Mouse (Mus musculus): ENCODE data around the gene Chd1l. TPM values are rescaled to one million over a fixed set of nuclear protein-coding genes. Genes with fewer than 3 reads are reported as not detected.
A peak's percentile ranks its signal among the peaks of the same experiment; 100 is the strongest.

Chd1l gene
- 24.7 and 27.0 TPM in 2 replicates for polyA plus RNA-seq (2016; fragmentation: Nextera tagmentation; extraction: Ambion mirVana)

- Histone ChIP-seq H3K9me3 (no peaks in the 10 kb centered on the region), H3K4me1 (peaks cover 21% of the 10 kb centered on the region), H3K27me3 (ENCODE audit: poor library complexity, severe bottlenecking) (peaks cover 6% of the 10 kb centered on the region; the same call in 1 of the 2 replicates), H3K4me3 (peak within 1 kb of the TSS; percentile 85), H3K27ac (peak within 1 kb of the TSS; percentile 100), H3K36me3 (replicated peaks) (no peaks in the 10 kb centered on the region)
- WGBS: under 1% methylated on average over 44 of the region's 56 CpGs
- DNase-seq (ENCODE audit: extremely low spot score, low spot score): peak; percentile 91
Observed at GRCm38 (mm10) chr3:97609845-97610410, at the start of gene Chd1l. Gene Chd1l, minus strand, starts transcription at chr3:97610203.

GRCm38 (mm10) chr3:97659746-97660145 lies 49.7 kb upstream of the Chd1l start:
- WGBS: 90% methylated on average over 7 of the region's 7 CpGs
- Histone ChIP-seq H3K9me3 (no peaks in the 10 kb centered on the region), H3K4me1 (peaks cover 17% of the 10 kb centered on the region), H3K27me3 (ENCODE audit: poor library complexity, severe bottlenecking) (no peaks in the 10 kb centered on the region), H3K4me3 (0 out of 2 replicates have a peak overlapping the region, but pooled peaks have one; percentile 80), H3K27ac (no peak overlapping the region), H3K36me3 (replicated peaks) (peaks cover 27% of the 10 kb centered on the region)
- DNase-seq (ENCODE audit: extremely low spot score, low spot score): no peak

- Histone ChIP-seq H3K4me3 (peak overlapping the region; percentile 80), H3K4me1 (peaks cover 17% of the 10 kb centered on the region), H3K27me3 (ENCODE audit: poor library complexity, severe bottlenecking) (no peaks in the 10 kb centered on the region), H3K36me3 (replicated peaks) (peaks cover 16% of the 10 kb centered on the region), H3K27ac (peak overlapping the region; percentile 86), H3K9me3 (no peaks in the 10 kb centered on the region)
- WGBS: 1% methylated on average over 50 of the region's 50 CpGs
- DNase-seq (ENCODE audit: extremely low spot score, low spot score): peak; percentile 16
Observed at GRCm38 (mm10) chr3:97658426-97659193, 48.6 kb upstream of the Chd1l start.

- peak within 1 kb of the TSS; percentile 86 for H3K27ac ChIP-seq
- H3K4me1 ChIP-seq: peaks cover 17% of the 10 kb centered on the region
- H3K4me3 ChIP-seq: peak within 1 kb of the TSS; percentile 80
- peaks cover 8% of the 10 kb centered on the region for H3K36me3 ChIP-seq (replicated peaks)
- H3K27me3 ChIP-seq (ENCODE audit: poor library complexity, severe bottlenecking): no peaks in the 10 kb centered on the region
- H3K9me3 ChIP-seq: no peaks in the 10 kb centered on the region
- peak; percentile 100 for DNase-seq (ENCODE audit: extremely low spot score, low spot score)
- 3% methylated on average over 51 of the region's 51 CpGs for WGBS
Observed at GRCm38 (mm10) chr3:97657655-97658411, 47.8 kb upstream of the Chd1l start, which contains the start of gene Prkab2. Gene Prkab2, plus strand, starts transcription at chr3:97658193.

- Histone ChIP-seq H3K4me1 (peaks cover 20% of the 10 kb centered on the region), H3K36me3 (replicated peaks) (no peaks in the 10 kb centered on the region), H3K9me3 (no peaks in the 10 kb centered on the region), H3K27me3 (ENCODE audit: poor library complexity, severe bottlenecking) (no peaks in the 10 kb centered on the region), H3K4me3 (no peak overlapping the region), H3K27ac (no peak overlapping the region)
- no peak for DNase-seq (ENCODE audit: extremely low spot score, low spot score)
- WGBS: 80% methylated on average over 8 of the region's 8 CpGs
Observed at GRCm38 (mm10) chr3:97654901-97655300, 44.9 kb upstream of the Chd1l start.

GRCm38 (mm10) chr3:97653781-97654180 lies 43.8 kb upstream of the Chd1l start:
- Histone ChIP-seq H3K9me3 (no peaks in the 10 kb centered on the region), H3K36me3 (replicated peaks) (no peaks in the 10 kb centered on the region), H3K27ac (no peak overlapping the region), H3K4me3 (no peak overlapping the region), H3K4me1 (peaks cover 10% of the 10 kb centered on the region), H3K27me3 (ENCODE audit: poor library complexity, severe bottlenecking) (no peaks in the 10 kb centered on the region)
- DNase-seq (ENCODE audit: extremely low spot score, low spot score): no peak
- 92% methylated on average over 5 of the region's 5 CpGs for WGBS

GRCm38 (mm10) chr3:97651604-97652003 lies 41.6 kb upstream of the Chd1l start:
- H3K27me3 ChIP-seq (ENCODE audit: poor library complexity, severe bottlenecking): no peaks in the 10 kb centered on the region
- 90% methylated on average over 10 of the region's 10 CpGs for WGBS

GRCm38 (mm10) chr3:97649469-97649868 lies 39.5 kb upstream of the Chd1l start:
- Histone ChIP-seq H3K4me3 (no peak overlapping the region), H3K27me3 (ENCODE audit: poor library complexity, severe bottlenecking) (no peaks in the 10 kb centered on the region)
- WGBS: 87% methylated on average over 6 of the region's 6 CpGs

More at GRCm38 (mm10) chr3:97651604-97652003, 41.6 kb upstream of the Chd1l start:
- Histone ChIP-seq H3K36me3 (replicated peaks) (no peaks in the 10 kb centered on the region), H3K27ac (no peak overlapping the region), H3K4me3 (no peak overlapping the region), H3K9me3 (no peaks in the 10 kb centered on the region), H3K4me1 (0 out of 2 replicates have a peak, but pooled peaks cover 3% of the 10 kb centered on the region)
- no peak for DNase-seq (ENCODE audit: extremely low spot score, low spot score)

GRCm38 (mm10) chr3:97649022-97649421 lies 39.0 kb upstream of the Chd1l start:
- no peak overlapping the region for H3K27ac ChIP-seq
- no peak for DNase-seq (ENCODE audit: extremely low spot score, low spot score)
- H3K36me3 ChIP-seq (replicated peaks): no peaks in the 10 kb centered on the region
- H3K9me3 ChIP-seq: no peaks in the 10 kb centered on the region
- no peaks in the 10 kb centered on the region for H3K27me3 ChIP-seq (ENCODE audit: poor library complexity, severe bottlenecking)
- WGBS: 76% methylated on average over 3 of the region's 3 CpGs
- H3K4me1 ChIP-seq: 0 out of 2 replicates have a peak, but pooled peaks cover 3% of the 10 kb centered on the region
- no peak overlapping the region for H3K4me3 ChIP-seq

More at GRCm38 (mm10) chr3:97649469-97649868, 39.5 kb upstream of the Chd1l start:
- Histone ChIP-seq H3K36me3 (replicated peaks) (no peaks in the 10 kb centered on the region), H3K27ac (no peak overlapping the region), H3K9me3 (no peaks in the 10 kb centered on the region), H3K4me1 (0 out of 2 replicates have a peak, but pooled peaks cover 3% of the 10 kb centered on the region)
- DNase-seq (ENCODE audit: extremely low spot score, low spot score): no peak

- H3K9me3 ChIP-seq: no peaks in the 10 kb centered on the region
- DNase-seq (ENCODE audit: extremely low spot score, low spot score): no peak
- H3K27me3 ChIP-seq (ENCODE audit: poor library complexity, severe bottlenecking): no peaks in the 10 kb centered on the region
- no peak overlapping the region for H3K4me3 ChIP-seq
- H3K4me1 ChIP-seq: 0 out of 2 replicates have a peak, but pooled peaks cover 3% of the 10 kb centered on the region
- H3K36me3 ChIP-seq (replicated peaks): no peaks in the 10 kb centered on the region
- no peak overlapping the region for H3K27ac ChIP-seq
- 51% methylated on average over 1 of the region's 1 CpGs for WGBS
Observed at GRCm38 (mm10) chr3:97648518-97648917, 38.5 kb upstream of the Chd1l start.

GRCm38 (mm10) chr3:97642001-97642400 lies 32.0 kb upstream of the Chd1l start:
- Histone ChIP-seq H3K4me1 (no peaks in the 10 kb centered on the region), H3K4me3 (no peak overlapping the region), H3K9me3 (no peaks in the 10 kb centered on the region), H3K36me3 (replicated peaks) (no peaks in the 10 kb centered on the region), H3K27me3 (ENCODE audit: poor library complexity, severe bottlenecking) (no peaks in the 10 kb centered on the region), H3K27ac (no peak overlapping the region)
- DNase-seq (ENCODE audit: extremely low spot score, low spot score): no peak
- 91% methylated on average over 9 of the region's 9 CpGs for WGBS

GRCm38 (mm10) chr3:97641396-97641795 lies 31.4 kb upstream of the Chd1l start:
- 94% methylated on average over 4 of the region's 4 CpGs for WGBS
- no peaks in the 10 kb centered on the region for H3K36me3 ChIP-seq (replicated peaks)
- H3K27me3 ChIP-seq (ENCODE audit: poor library complexity, severe bottlenecking): no peaks in the 10 kb centered on the region
- no peak overlapping the region for H3K4me3 ChIP-seq
- no peaks in the 10 kb centered on the region for H3K9me3 ChIP-seq
- no peak overlapping the region for H3K27ac ChIP-seq
- no peak for DNase-seq (ENCODE audit: extremely low spot score, low spot score)
- no peaks in the 10 kb centered on the region for H3K4me1 ChIP-seq
